12 mouse cellular contexts compared by ENCODE assay signal in genomic region chr17:74710731-74711130, GRCm38 (mm10). TPM values are rescaled to one million over a fixed set of nuclear protein-coding genes. Genes with fewer than 3 reads are reported as not detected.
A peak's percentile ranks its signal among the peaks of the same experiment; 100 is the strongest.
DNase-seq lines count a peak whose midpoint lies in the region; ATAC-seq and TF ChIP-seq lines count a peak whose summit lies in the region.
"Had no signal": no experiment of that assay in that cellular context is flagged by ENCODE, and none has a peak within 500 bp of the region (broad histone marks: within the 10 kb centered on the region; RNA-seq: fewer than 3 reads in every experiment).

No protein-coding gene starts in this region.

- H3K4me3 ChIP-seq in lung, embryonic 14.5 days (ENCODE audit: low read depth, low read length): no peak overlapping the region
- no peak overlapping the region for H3K4me3 ChIP-seq in bone marrow macrophage, adult 2 months (ENCODE audit: insufficient read depth, low read length)
- H3K4me3 ChIP-seq in stomach, embryonic 16.5 days (replicated peaks; ENCODE audit: low read length): no peak overlapping the region
- no peak overlapping the region for H3K4me3 ChIP-seq in midbrain, embryonic 15.5 days
- H3K4me3 ChIP-seq: megakaryocyte, embryonic 14.5 days; stomach, embryonic 15.5 days had no signal

- ATAC-seq in lung, embryonic 14.5 days (ENCODE audit: insufficient read depth): no peak
- ATAC-seq in hematopoietic stem cell, adult 5-6 weeks (replicated peaks in 1 of 2; ENCODE audit: insufficient read depth in 1 of 2, low FRiP score in 2 of 2, low TSS enrichment in 1 of 2, low read depth in 1 of 2, poor library complexity in 2 of 2, severe bottlenecking in 2 of 2): peak; percentile 39 to 53; a peak in 2 of 4 replicates
- ATAC-seq in stomach, embryonic 16.5 days (ENCODE audit: insufficient read depth, low FRiP score): peak; percentile 69; the same call in 1 of the 2 replicates
- ATAC-seq in midbrain, embryonic 15.5 days (replicated peaks): no peak

- TF ChIP-seq POLR2A in bone marrow macrophage, adult 2 months (IDR thresholded peaks at IDR 0.05; ENCODE audit: borderline replicate concordance, low read depth, low read length): no peak

- DNase-seq in lung, embryonic 14.5 days: peak; percentile 7
- DNase-seq in lung, postnatal 4 days: no peak
- DNase-seq in heart, adult 9 months (ENCODE audit: low spot score in 2 of 2): no peak
- DNase-seq: cerebellum, adult 9-11 months; heart, postnatal 14 days; liver had no signal

- H3K36me3 ChIP-seq in lung, embryonic 14.5 days (ENCODE audit: insufficient read depth): no peaks in the 10 kb centered on the region
- H3K36me3 ChIP-seq in stomach, embryonic 16.5 days (ENCODE audit: control insufficient read depth, insufficient read depth, low read length): no peaks in the 10 kb centered on the region
- no peaks in the 10 kb centered on the region for H3K36me3 ChIP-seq in midbrain, embryonic 15.5 days (replicated peaks)
- H3K36me3 ChIP-seq: stomach, embryonic 15.5 days had no signal

- no peaks in the 10 kb centered on the region for H3K4me1 ChIP-seq in lung, embryonic 14.5 days (ENCODE audit: insufficient read depth)
- peaks cover 31% of the 10 kb centered on the region for H3K4me1 ChIP-seq in bone marrow macrophage, adult 2 months (ENCODE audit: control insufficient read depth, insufficient read depth, low read length)
- H3K4me1 ChIP-seq in stomach, embryonic 16.5 days (ENCODE audit: control insufficient read depth, insufficient read depth, low read length): no peaks in the 10 kb centered on the region
- no peaks in the 10 kb centered on the region for H3K4me1 ChIP-seq in midbrain, embryonic 15.5 days
- H3K4me1 ChIP-seq: stomach, embryonic 15.5 days had no signal

- H3K27ac ChIP-seq in lung, embryonic 14.5 days (ENCODE audit: low read depth): no peak overlapping the region
- H3K27ac ChIP-seq in bone marrow macrophage, adult 2 months (ENCODE audit: insufficient read depth, low read depth, low read length): peak overlapping the region; percentile 86
- no peak overlapping the region for H3K27ac ChIP-seq in stomach, embryonic 16.5 days (ENCODE audit: low read length)
- no peak overlapping the region for H3K27ac ChIP-seq in midbrain, embryonic 15.5 days
- H3K27ac ChIP-seq: stomach, embryonic 15.5 days had no signal

- H3K9me3 ChIP-seq in lung, embryonic 14.5 days (ENCODE audit: low read depth, low read length): no peaks in the 10 kb centered on the region
- H3K9me3 ChIP-seq in stomach, embryonic 16.5 days (replicated peaks; ENCODE audit: control insufficient read depth, low read length): no peaks in the 10 kb centered on the region
- H3K9me3 ChIP-seq in midbrain, embryonic 15.5 days: no peaks in the 10 kb centered on the region
- H3K9me3 ChIP-seq: megakaryocyte, embryonic 14.5 days; stomach, embryonic 15.5 days had no signal

- H3K27me3 ChIP-seq in lung, embryonic 14.5 days (ENCODE audit: insufficient read depth, low read length): no peaks in the 10 kb centered on the region
- H3K27me3 ChIP-seq in stomach, embryonic 16.5 days (ENCODE audit: control insufficient read depth, insufficient read depth, low read length): no peaks in the 10 kb centered on the region
- H3K27me3 ChIP-seq in midbrain, embryonic 15.5 days (replicated peaks): no peaks in the 10 kb centered on the region; the same call in 1 of the 2 replicates
- H3K27me3 ChIP-seq: stomach, embryonic 15.5 days had no signal

- no peak overlapping the region for H3K4me2 ChIP-seq in lung, embryonic 14.5 days
- no peak overlapping the region for H3K4me2 ChIP-seq in stomach, embryonic 16.5 days (ENCODE audit: low read depth, low read length)
- no peak overlapping the region for H3K4me2 ChIP-seq in midbrain, embryonic 15.5 days
- H3K4me2 ChIP-seq: stomach, embryonic 15.5 days had no signal

- no peak overlapping the region for H3K9ac ChIP-seq in lung, embryonic 14.5 days
- H3K9ac ChIP-seq in stomach, embryonic 16.5 days (ENCODE audit: low read length): no peak overlapping the region
- H3K9ac ChIP-seq in midbrain, embryonic 15.5 days: no peak overlapping the region
- H3K9ac ChIP-seq: stomach, embryonic 15.5 days had no signal

- no peak for TF ChIP-seq CTCF in lung, embryonic 14.5 days (IDR thresholded peaks at IDR 0.05; ENCODE audit: low read depth)
- TF ChIP-seq CTCF in bone marrow macrophage, adult 2 months (IDR thresholded peaks at IDR 0.05; ENCODE audit: low read depth, low read length): no peak

- 61% methylated on average over 4 of the region's 4 CpGs for WGBS in lung, embryonic 14.5 days
- WGBS in stomach, embryonic 16.5 days: 62% methylated on average over 4 of the region's 4 CpGs
- 74% methylated on average over 4 of the region's 4 CpGs for WGBS in midbrain, embryonic 15.5 days

RNA-seq across cellular contexts. Expression of gene Ttc27, which starts 6.8 kb away (rescaled TPM):
- 25.6 and 26.2 TPM in 2 replicates for polyA plus RNA-seq in lung, embryonic 14.5 days (2014; fragmentation: Nextera tagmentation; extraction: Ambion mirVana)
- 10.8 and 11.0 TPM in 2 replicates for polyA plus RNA-seq in bone marrow macrophage, adult 2 months (2012; ENCODE audit: insufficient read depth, insufficient read length, missing spikeins)
- 65.2 and 69.6 TPM in 2 replicates for total RNA-seq in hematopoietic stem cell, adult 5-6 weeks (2017)
- 19.7 and 20.4 TPM in 2 replicates for polyA plus RNA-seq in stomach, embryonic 16.5 days (2015; fragmentation: Nextera tagmentation; extraction: Ambion mirVana)
- polyA plus RNA-seq in midbrain, embryonic 15.5 days (2015; fragmentation: Nextera tagmentation; extraction: Ambion mirVana): 13.8 and 17.1 TPM in 2 replicates

Comparison
In these comparisons a context has a peak if more than half of its experiments do, and no peak if none do; other contexts are left out.
1. ATAC-seq: peak in hematopoietic stem cell, adult 5-6 weeks (2 of 2) and stomach, embryonic 16.5 days (single experiment); none in lung, embryonic 14.5 days (single experiment) and midbrain, embryonic 15.5 days (single experiment).